Mouse (Mus musculus) bone marrow, adult 2 months (tissue): ENCODE results near the gene Atp6v1g1.

Source experiments
- CTCF ChIP-seq: fragments of 200-500 bp; IDR thresholded peaks from 2 replicates; pipeline ENCODE4 v1.5.1; 2011; ENCODE audit warnings: low read length, control low read depth; ENCODE audit not compliant: control insufficient read depth, insufficient read depth
- POLR2A ChIP-seq: fragments of 200-500 bp; IDR thresholded peaks from 2 replicates; pipeline ENCODE4 v1.6.1; 2011; ENCODE audit warnings: low read depth, mild to moderate bottlenecking, control low read depth, low read length, borderline replicate concordance; ENCODE audit not compliant: control insufficient read depth

GRCm38 (mm10) chr4:63594459-63595110 is 50.0 kb downstream of the Atp6v1g1 start:
- no peak for TF ChIP-seq CTCF
- no peak for TF ChIP-seq POLR2A
